Mouse (Mus musculus) NIH3T3 (cell line): ENCODE measurements at regions not wholly inside any gene's neighbourhood (a gene's known extent, or its start where the extent isn't known, plus 50 kb on each side); places are given as distances from the start of the nearest gene placed in this dataset.

Experiments
- DNase-seq: peaks from one replicate; pipeline ENCODE4 v3.0.0-alpha.2; 2012; ENCODE audit warnings: low read depth

DNA sequence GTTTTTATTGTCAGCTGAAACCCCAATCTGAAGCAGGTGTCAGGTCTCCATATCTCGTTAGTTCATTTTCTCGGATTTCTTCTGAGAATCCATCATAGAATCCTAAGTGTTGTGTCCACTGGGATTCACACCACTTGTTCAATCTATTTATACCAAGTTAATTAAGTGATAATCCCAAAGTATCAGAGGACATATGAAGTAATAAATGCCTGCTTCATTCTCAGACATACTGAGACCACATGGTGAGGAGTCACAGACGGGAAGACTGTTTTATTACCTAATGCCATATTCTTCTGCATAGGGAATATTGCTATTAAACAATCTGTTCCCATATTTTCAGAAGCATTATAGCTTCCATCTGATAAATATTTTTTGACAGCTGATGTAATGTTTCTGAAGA, 863.5 kb downstream of the Pdha2 start:
- no peak for DNase-seq

DNA sequence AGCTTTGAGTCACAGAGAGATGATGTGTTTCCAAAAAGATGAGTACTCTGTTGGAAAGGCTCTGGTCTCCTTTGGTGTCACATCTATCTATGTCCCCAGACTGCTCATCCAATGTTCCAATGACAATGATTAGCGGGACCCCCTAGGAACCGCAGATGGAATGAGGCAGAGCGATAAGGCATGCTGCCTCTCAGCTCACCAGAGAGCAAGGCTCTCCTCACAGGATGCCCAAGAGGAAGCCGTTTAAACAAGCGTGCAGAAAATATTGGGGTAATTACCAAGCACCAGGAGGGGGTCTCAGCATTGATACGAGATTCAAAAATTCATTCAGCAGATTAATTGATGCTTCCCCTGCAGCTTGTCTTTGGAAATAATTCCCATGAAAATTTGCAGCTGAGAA, 871.5 kb downstream of the Pdha2 start:
- no peak for DNase-seq

DNA sequence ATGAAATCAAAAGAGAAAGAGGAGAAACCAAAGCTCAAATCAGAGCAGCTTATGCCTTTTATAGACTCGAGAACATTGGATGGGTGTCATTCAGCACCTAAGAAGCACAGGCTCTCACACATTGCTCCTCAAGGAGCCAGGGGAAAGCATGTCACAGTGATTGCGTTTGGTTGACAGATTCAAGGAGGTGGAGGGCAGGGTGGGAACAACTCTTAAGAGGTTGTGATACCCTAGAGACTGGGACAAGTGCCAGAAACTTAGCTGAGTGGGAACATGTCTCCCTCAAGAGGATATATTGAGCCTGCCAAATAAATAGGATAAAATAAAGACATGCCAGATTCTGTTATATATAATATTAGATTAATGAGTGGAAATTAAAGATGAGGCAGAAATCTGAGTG, 898.4 kb downstream of the Pdha2 start:
- peak; percentile 4 for DNase-seq

DNA sequence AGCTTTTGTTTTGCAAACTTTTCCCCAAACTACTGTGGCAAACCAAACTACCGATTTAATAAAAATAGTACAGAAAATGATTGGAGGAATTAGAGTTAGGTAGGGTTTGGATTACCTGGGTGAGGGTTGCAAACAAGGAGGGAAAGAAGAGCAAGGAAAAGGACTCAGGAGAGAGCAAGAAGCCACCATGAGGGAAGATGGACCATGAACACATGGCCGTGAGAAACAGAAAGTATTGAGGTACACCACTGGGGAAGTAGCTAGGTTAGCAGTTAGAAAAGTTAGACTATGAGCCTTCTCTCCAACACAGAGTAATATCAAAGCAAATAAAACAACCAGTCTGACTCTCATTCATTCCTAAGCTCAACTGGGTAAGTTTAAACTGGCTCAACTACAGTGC, 912.8 kb downstream of the Pdha2 start:
- no peak for DNase-seq
